Mouse (Mus musculus) liver, embryonic 16.5 days (tissue): ENCODE results near the gene Plekhd1. TPM values are rescaled to one million over a fixed set of nuclear protein-coding genes. Genes with fewer than 3 reads are reported as not detected.

Experiments
- ATAC-seq: fragments of 200-750 bp; cut with Nextera tagmentation; 2 replicates; pipeline ENCODE4 v1.8.0; 2017; ENCODE audit warnings: low read depth, mild to moderate bottlenecking, moderate number of reproducible peaks, moderate library complexity
- H3K27ac ChIP-seq: fragments of 300-500 bp; sonication (generic); 2 replicates; pipeline ENCODE4 v1.5.1; 2014; ENCODE audit warnings: mild to moderate bottlenecking, low read length
- H3K27me3 ChIP-seq: fragments of 300-500 bp; sonication (generic); 2 replicates; pipeline ENCODE4 v1.6.1; 2014; ENCODE audit warnings: low read depth, low read length, mixed read lengths; ENCODE audit not compliant: control insufficient read depth, insufficient read depth
- H3K36me3 ChIP-seq: fragments of 300-500 bp; sonication (generic); 2 replicates; pipeline ENCODE4 v1.6.1; 2014; ENCODE audit warnings: mild to moderate bottlenecking; ENCODE audit not compliant: control insufficient read depth, insufficient read depth
- H3K4me1 ChIP-seq: fragments of 300-500 bp; sonication (generic); 2 replicates; pipeline ENCODE4 v1.6.1; 2014; ENCODE audit warnings: low read depth, low read length, mixed read lengths; ENCODE audit not compliant: control insufficient read depth
- H3K4me2 ChIP-seq: fragments of 300-500 bp; sonication (generic); 2 replicates; pipeline ENCODE4 v1.6.1; 2014; ENCODE audit warnings: low read depth, low read length, mixed read lengths
- H3K4me3 ChIP-seq: fragments of 300-500 bp; sonication (generic); 2 replicates; pipeline ENCODE4 v1.5.1; 2014; ENCODE audit warnings: low read depth, mild to moderate bottlenecking, low read length
- H3K9ac ChIP-seq: fragments of 300-500 bp; sonication (generic); 2 replicates; pipeline ENCODE4 v1.6.1; 2014; ENCODE audit warnings: low read depth, low read length
- H3K9me3 ChIP-seq: fragments of 300-500 bp; sonication (generic); replicated peaks from 2 replicates; pipeline ENCODE4 v1.6.1; 2016; ENCODE audit warnings: low read length; ENCODE audit not compliant: control insufficient read depth
- WGBS: fragments of 180-500 bp; shearing (Covaris S2); extraction: QIAGEN DNeasy Blood & Tissue Kit; methylation state at CpG from one replicate; pipeline ENCODE4 v1.1.7; 2014; ENCODE audit not compliant: insufficient replicate concordance; 5-methylcytosine and 5-hydroxymethylcytosine counted together
- polyA plus RNA-seq: library from polyadenylated mRNA; unstranded; fragments of >200 nt; fragmentation: Nextera tagmentation; extraction: Ambion mirVana; gene quantifications from 2 replicates; pipeline ENCODE4 v1.2.1, GENCODE M21; 2015

Plekhd1 gene
- polyA plus RNA-seq: 0.18 and 0.35 TPM in 2 replicates

- Histone ChIP-seq H3K9me3 (no peaks in the 10 kb centered on the region), H3K9ac (no peak within 1 kb of the TSS), H3K36me3 (no peaks in the 10 kb centered on the region), H3K27me3 (peaks cover 46% of the 10 kb centered on the region), H3K4me1 (peaks cover 13% of the 10 kb centered on the region), H3K4me3 (peak within 1 kb of the TSS; percentile 44), H3K27ac (no peak within 1 kb of the TSS), H3K4me2 (peak within 1 kb of the TSS; percentile 65)
- peak; percentile 66 for ATAC-seq
- WGBS: 3% methylated on average over 51 of the region's 52 CpGs
Observed at GRCm38 (mm10) chr12:80692269-80692972, at the start of gene Plekhd1. Gene Plekhd1 (plus strand): TSS chr12:80692591.

- WGBS: 1% methylated on average over 46 of the region's 48 CpGs
- Histone ChIP-seq H3K9me3 (no peaks in the 10 kb centered on the region), H3K4me2 (peak overlapping the region; percentile 94), H3K4me3 (peak overlapping the region; percentile 96), H3K27ac (peak overlapping the region; percentile 78), H3K27me3 (no peaks in the 10 kb centered on the region), H3K9ac (peak overlapping the region; percentile 92), H3K4me1 (peaks cover 28% of the 10 kb centered on the region), H3K36me3 (peaks cover 25% of the 10 kb centered on the region)
- peak; percentile 39 for ATAC-seq
Observed at GRCm38 (mm10) chr12:80642725-80643692, 49.4 kb upstream of the Plekhd1 start.

GRCm38 (mm10) chr12:80643693-80644505 is 48.5 kb upstream of the Plekhd1 start, which contains the start of the genes Slc39a9 and Erh:
Gene Slc39a9 (plus strand): TSS chr12:80643883.
Gene Erh (minus strand): TSS chr12:80644341.
- peak within 1 kb of the TSS; percentile 96 for H3K4me3 ChIP-seq
- peaks cover 28% of the 10 kb centered on the region for H3K4me1 ChIP-seq
- under 1% methylated on average over 50 of the region's 50 CpGs for WGBS
- no peaks in the 10 kb centered on the region for H3K27me3 ChIP-seq
- peak within 1 kb of the TSS; percentile 94 for H3K4me2 ChIP-seq
- ATAC-seq: peak; percentile 94
- peak within 1 kb of the TSS; percentile 92 for H3K9ac ChIP-seq
- no peaks in the 10 kb centered on the region for H3K9me3 ChIP-seq
- peaks cover 17% of the 10 kb centered on the region for H3K36me3 ChIP-seq
- H3K27ac ChIP-seq: peak within 1 kb of the TSS; percentile 88

- peak overlapping the region; percentile 94 for H3K4me2 ChIP-seq
- peaks cover 28% of the 10 kb centered on the region for H3K4me1 ChIP-seq
- WGBS: 4% methylated on average over 18 of the region's 18 CpGs
Observed at GRCm38 (mm10) chr12:80644506-80644868, 47.9 kb upstream of the Plekhd1 start.

GRCm38 (mm10) chr12:80646377-80646776 is 46.0 kb upstream of the Plekhd1 start:
- Histone ChIP-seq H3K9me3 (no peaks in the 10 kb centered on the region), H3K4me2 (peak overlapping the region; percentile 94), H3K9ac (no peak overlapping the region), H3K27ac (no peak overlapping the region), H3K4me1 (peaks cover 31% of the 10 kb centered on the region), H3K36me3 (no peaks in the 10 kb centered on the region), H3K27me3 (no peaks in the 10 kb centered on the region), H3K4me3 (0 out of 2 replicates have a peak overlapping the region, but pooled peaks have one; percentile 5)
- ATAC-seq: no peak
- 75% methylated on average over 3 of the region's 3 CpGs for WGBS

More at GRCm38 (mm10) chr12:80644506-80644868, 47.9 kb upstream of the Plekhd1 start:
- no peak for ATAC-seq
- H3K4me3 ChIP-seq: peak overlapping the region; percentile 96
- peaks cover 14% of the 10 kb centered on the region for H3K36me3 ChIP-seq
- H3K27ac ChIP-seq: peak overlapping the region; percentile 88; the same call in 1 of the 2 replicates
- H3K9ac ChIP-seq: peak overlapping the region; percentile 92
- H3K27me3 ChIP-seq: no peaks in the 10 kb centered on the region
- no peaks in the 10 kb centered on the region for H3K9me3 ChIP-seq

- Histone ChIP-seq H3K4me1 (peaks cover 9% of the 10 kb centered on the region), H3K9ac (no peak overlapping the region; the same call in 1 of the 2 replicates)
Observed at GRCm38 (mm10) chr12:80653951-80654658, 38.3 kb upstream of the Plekhd1 start.

GRCm38 (mm10) chr12:80654659-80655025 is 37.7 kb upstream of the Plekhd1 start:
- Histone ChIP-seq H3K9me3 (no peaks in the 10 kb centered on the region), H3K36me3 (no peaks in the 10 kb centered on the region), H3K27ac (no peak overlapping the region), H3K4me3 (no peak overlapping the region), H3K27me3 (no peaks in the 10 kb centered on the region), H3K4me2 (no peak overlapping the region), H3K4me1 (peaks cover 8% of the 10 kb centered on the region), H3K9ac (no peak overlapping the region)
- 68% methylated on average over 3 of the region's 3 CpGs for WGBS
- ATAC-seq: no peak

More at GRCm38 (mm10) chr12:80653951-80654658, 38.3 kb upstream of the Plekhd1 start:
- Histone ChIP-seq H3K36me3 (no peaks in the 10 kb centered on the region), H3K9me3 (no peaks in the 10 kb centered on the region), H3K27ac (no peak overlapping the region), H3K4me3 (no peak overlapping the region), H3K4me2 (no peak overlapping the region), H3K27me3 (no peaks in the 10 kb centered on the region)
- no peak for ATAC-seq
- 73% methylated on average over 7 of the region's 7 CpGs for WGBS

- no peak overlapping the region for H3K4me3 ChIP-seq
- H3K27me3 ChIP-seq: no peaks in the 10 kb centered on the region
- no peak overlapping the region for H3K4me2 ChIP-seq
- no peak overlapping the region for H3K9ac ChIP-seq
- no peaks in the 10 kb centered on the region; the same call in 1 of the 2 replicates for H3K36me3 ChIP-seq
- no peak for ATAC-seq
- no peaks in the 10 kb centered on the region for H3K9me3 ChIP-seq
- H3K4me1 ChIP-seq: peaks cover 6% of the 10 kb centered on the region
- H3K27ac ChIP-seq: no peak overlapping the region
- WGBS: 38% methylated on average over 6 of the region's 6 CpGs
Observed at GRCm38 (mm10) chr12:80658661-80659060, 33.7 kb upstream of the Plekhd1 start.
